Mouse (Mus musculus): ENCODE results near the gene Kcnma1. TPM values are rescaled to one million over a fixed set of nuclear protein-coding genes. Genes with fewer than 3 reads are reported as not detected.

Kcnma1 gene
- total RNA-seq, 1 experiment = 0.49 TPM

DNA sequence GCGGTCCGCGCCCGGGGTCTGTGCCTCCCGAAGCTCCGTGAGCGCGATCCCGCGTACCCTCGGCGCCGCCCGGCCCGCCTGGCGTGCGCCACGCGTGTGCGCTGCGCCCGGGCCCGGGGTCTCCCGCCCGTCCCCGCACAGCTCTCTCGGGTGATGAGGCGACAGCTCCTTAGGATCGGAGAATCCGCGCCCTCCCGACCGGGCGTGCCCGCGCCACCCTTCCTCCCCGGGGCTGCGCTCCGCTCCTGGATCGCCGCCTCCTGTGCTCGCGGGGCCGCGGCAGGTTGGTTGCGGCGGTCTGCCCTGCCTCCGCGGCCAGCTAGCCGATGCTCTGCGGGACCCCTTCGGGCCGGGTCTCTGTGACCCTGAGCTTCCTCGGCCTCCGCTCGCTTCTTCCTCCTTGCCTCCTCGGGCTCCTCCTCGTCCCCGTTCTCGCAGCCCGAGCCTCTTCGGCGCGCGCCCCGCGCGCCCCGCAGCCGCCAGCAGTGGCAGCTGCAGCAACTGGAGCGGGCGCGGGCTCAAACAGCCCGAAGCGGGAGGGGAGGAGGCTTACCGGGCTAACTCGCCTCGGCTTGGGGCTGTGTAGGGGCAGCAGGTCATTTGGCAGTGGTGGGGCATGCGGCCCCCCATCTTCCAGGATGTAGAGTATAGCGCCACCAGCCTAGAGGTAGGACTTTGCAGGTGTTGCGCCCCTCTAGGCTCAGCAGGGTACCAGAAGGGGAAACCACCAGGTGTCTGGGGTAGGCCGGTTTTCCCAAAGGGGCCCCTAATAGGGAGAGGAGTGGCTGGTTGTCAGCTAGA is 9.6 kb downstream of the Kcnma1 start:
- Histone ChIP-seq H3K4me3 (ENCODE audit: insufficient read depth in 1 of 2, low read depth in 1 of 2, low read length in 2 of 2, poor library complexity in 1 of 2, severe bottlenecking in 1 of 2) (peak overlapping the region; percentile 79 to 89), H3K36me3 (ENCODE audit: control insufficient read depth, insufficient read depth, low read length, poor library complexity, severe bottlenecking) (no peaks in the 10 kb centered on the region), H3K9ac (ENCODE audit: insufficient read depth, low read depth, low read length, poor library complexity, severe bottlenecking) (peak overlapping the region; percentile 71), H3K9me3 (ENCODE audit: control insufficient read depth, insufficient read depth, low read depth, low read length) (no peaks in the 10 kb centered on the region), H3K27ac (ENCODE audit: insufficient read depth, low read depth, low read length, poor library complexity, severe bottlenecking) (no peak overlapping the region), H3K4me1 (ENCODE audit: control insufficient read depth in 2 of 2, insufficient read depth in 2 of 2, low read length in 2 of 2, poor library complexity in 1 of 2) (no peaks in the 10 kb centered on the region)
- no peak for DNase-seq (ENCODE audit: low read depth, low spot score)
- in situ Hi-C loops (cut with MboI; ENCODE audit: low sequenced_read_pairs in 2 of 2, unreplicated experiment in 2 of 2) = loop anchor here (25.0 kb wide), 1 partner anchor 417 kb away; no protein-coding TSS in a partner anchor
- TF ChIP-seq CHD2 (IDR thresholded peaks at IDR 0.05; ENCODE audit: low read depth, low read length) (no peak), MAFK (IDR thresholded peaks at IDR 0.05; ENCODE audit: insufficient read depth, low read depth, low read length) (no peak), ZNF384 (IDR thresholded peaks at IDR 0.05; ENCODE audit: low read depth, low read length) (no peak), HCFC1 (IDR thresholded peaks at IDR 0.05; ENCODE audit: borderline replicate concordance, insufficient read depth, low read length) (no peak), ZC3H11A (IDR thresholded peaks at IDR 0.05; ENCODE audit: borderline replicate concordance, low read depth, low read length) (no peak)

DNA sequence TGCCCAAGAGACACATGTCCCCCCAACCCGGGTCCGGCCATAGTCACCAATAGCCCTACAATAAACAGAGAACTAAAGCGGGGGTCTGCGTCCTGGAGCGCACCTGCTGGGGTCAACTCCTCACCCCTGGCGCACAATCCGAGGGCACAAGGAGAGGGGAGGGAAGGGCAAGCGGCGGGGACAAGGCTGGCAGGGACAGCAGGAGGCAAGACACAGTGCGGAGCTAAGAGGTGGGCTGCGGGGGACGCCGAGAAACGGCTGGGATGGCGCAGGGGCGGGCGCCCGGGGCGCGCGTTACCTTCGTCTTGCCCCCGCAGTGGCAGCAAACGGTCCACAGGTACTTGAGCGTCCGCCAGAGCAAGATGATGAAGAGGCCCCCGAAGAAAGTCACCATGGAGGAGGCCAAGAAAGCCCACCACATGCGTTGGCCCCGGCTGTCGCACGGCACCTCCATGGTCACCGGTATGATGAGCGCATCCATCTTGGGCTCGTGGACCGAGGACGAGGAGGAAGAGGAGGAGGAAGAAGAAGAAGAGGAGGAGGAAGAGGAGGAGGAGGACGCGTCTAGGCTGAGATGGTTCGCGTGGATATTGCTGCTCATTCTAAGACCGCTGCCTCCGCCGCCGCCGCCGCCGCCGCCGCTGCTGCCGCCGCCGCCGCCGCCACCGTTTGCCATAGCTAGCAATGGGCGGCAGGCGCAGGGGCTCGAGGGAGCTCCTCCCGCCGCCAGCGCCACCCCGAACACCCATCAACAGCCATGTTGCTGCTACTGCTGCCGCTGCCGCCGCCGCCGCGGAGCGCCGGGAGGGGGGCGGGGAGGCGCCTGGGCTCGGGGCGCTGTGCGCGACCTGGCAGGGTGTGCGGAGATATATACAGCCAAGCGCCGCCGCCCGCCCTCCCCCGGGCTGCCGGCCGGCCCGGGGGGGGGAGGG is 10.6 kb downstream of the Kcnma1 start:
- H3K4me3 ChIP-seq (ENCODE audit: insufficient read depth in 1 of 2, low read depth in 1 of 2, low read length in 2 of 2, poor library complexity in 1 of 2, severe bottlenecking in 1 of 2) = peak overlapping the region; percentile 79 to 89
- H3K9me3 ChIP-seq (ENCODE audit: control insufficient read depth, insufficient read depth, low read depth, low read length) = no peaks in the 10 kb centered on the region
- H3K36me3 ChIP-seq (ENCODE audit: control insufficient read depth, insufficient read depth, low read length, poor library complexity, severe bottlenecking) = no peaks in the 10 kb centered on the region
- peak overlapping the region; percentile 71; the same call in 1 of the 2 replicates for H3K9ac ChIP-seq (ENCODE audit: insufficient read depth, low read depth, low read length, poor library complexity, severe bottlenecking)
- DNase-seq (ENCODE audit: low read depth, low spot score) = no peak
- H3K27ac ChIP-seq (ENCODE audit: insufficient read depth, low read depth, low read length, poor library complexity, severe bottlenecking) = no peak overlapping the region
- H3K4me1 ChIP-seq (ENCODE audit: control insufficient read depth in 2 of 2, insufficient read depth in 2 of 2, low read length in 2 of 2, poor library complexity in 1 of 2) = no peaks in the 10 kb centered on the region
- in situ Hi-C loops (cut with MboI; ENCODE audit: low sequenced_read_pairs in 2 of 2, unreplicated experiment in 2 of 2) = loop anchor here (25.0 kb wide), 1 partner anchor 416 kb away; no protein-coding TSS in a partner anchor
- TF ChIP-seq ZNF384 (IDR thresholded peaks at IDR 0.05; ENCODE audit: low read depth, low read length) (no peak), ZC3H11A (IDR thresholded peaks at IDR 0.05; ENCODE audit: borderline replicate concordance, low read depth, low read length) (no peak)

DNA sequence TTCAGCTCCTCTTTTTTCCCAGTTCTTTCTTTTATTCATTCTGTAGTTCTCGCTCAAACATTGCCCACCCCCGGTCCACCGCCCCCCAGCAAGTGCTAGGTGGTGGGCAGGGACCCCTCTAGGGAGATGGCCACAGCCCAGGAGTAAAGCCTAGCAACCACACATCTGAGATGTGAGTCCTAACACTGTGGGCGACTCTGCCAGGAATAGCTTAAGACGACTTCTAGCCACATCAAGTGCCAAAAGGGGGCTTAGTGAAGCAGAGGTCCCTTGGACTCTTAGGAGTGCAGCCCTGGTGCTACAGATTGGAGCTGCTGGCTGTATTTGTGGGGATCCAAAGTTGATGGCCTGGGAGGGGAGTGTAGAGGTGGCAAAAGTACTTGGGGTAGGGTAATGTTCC is 11.6 kb downstream of the Kcnma1 start:
- Histone ChIP-seq H3K27ac (ENCODE audit: insufficient read depth, low read depth, low read length, poor library complexity, severe bottlenecking) (no peak overlapping the region), H3K9me3 (ENCODE audit: control insufficient read depth, insufficient read depth, low read depth, low read length) (no peaks in the 10 kb centered on the region), H3K4me1 (ENCODE audit: control insufficient read depth in 2 of 2, insufficient read depth in 2 of 2, low read length in 2 of 2, poor library complexity in 1 of 2) (no peaks in the 10 kb centered on the region), H3K4me3 (ENCODE audit: insufficient read depth in 1 of 2, low read depth in 1 of 2, low read length in 2 of 2, poor library complexity in 1 of 2, severe bottlenecking in 1 of 2) (no peak overlapping the region), H3K9ac (ENCODE audit: insufficient read depth, low read depth, low read length, poor library complexity, severe bottlenecking) (no peak overlapping the region), H3K36me3 (ENCODE audit: control insufficient read depth, insufficient read depth, low read length, poor library complexity, severe bottlenecking) (no peaks in the 10 kb centered on the region)
- in situ Hi-C loops (cut with MboI; ENCODE audit: low sequenced_read_pairs in 2 of 2, unreplicated experiment in 2 of 2) = loop anchor here (25.0 kb wide), 1 partner anchor 415 kb away; no protein-coding TSS in a partner anchor
- DNase-seq (ENCODE audit: low read depth, low spot score) = no peak
- TF ChIP-seq CHD2 (IDR thresholded peaks at IDR 0.05; ENCODE audit: low read depth, low read length) (no peak), HCFC1 (IDR thresholded peaks at IDR 0.05; ENCODE audit: borderline replicate concordance, insufficient read depth, low read length) (no peak), MAFK (IDR thresholded peaks at IDR 0.05; ENCODE audit: insufficient read depth, low read depth, low read length) (no peak), ZC3H11A (IDR thresholded peaks at IDR 0.05; ENCODE audit: borderline replicate concordance, low read depth, low read length) (no peak), ZNF384 (IDR thresholded peaks at IDR 0.05; ENCODE audit: low read depth, low read length) (no peak)

DNA sequence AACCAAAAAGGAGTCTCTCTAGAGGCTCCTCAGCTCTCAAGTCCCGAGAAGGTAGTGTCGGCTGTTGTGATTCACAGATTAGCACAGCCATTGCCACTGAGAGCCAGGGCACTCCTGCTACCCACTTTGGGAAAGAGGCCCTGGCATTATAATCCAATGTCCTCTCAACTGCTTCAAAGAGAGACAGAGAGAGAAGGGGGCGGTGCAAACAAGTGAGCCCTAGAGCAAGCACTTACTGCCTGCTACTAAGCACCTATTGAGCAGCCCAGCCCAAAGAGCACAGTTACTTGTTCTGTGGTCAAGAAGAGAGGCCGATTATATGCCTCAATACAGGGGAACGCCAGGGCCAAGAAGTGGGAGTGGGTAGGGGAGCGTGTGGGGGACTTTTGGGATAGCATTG is 16.4 kb downstream of the Kcnma1 start:
- Histone ChIP-seq H3K9ac (ENCODE audit: insufficient read depth, low read depth, low read length, poor library complexity, severe bottlenecking) (no peak overlapping the region), H3K9me3 (ENCODE audit: control insufficient read depth, insufficient read depth, low read depth, low read length) (no peaks in the 10 kb centered on the region), H3K36me3 (ENCODE audit: control insufficient read depth, insufficient read depth, low read length, poor library complexity, severe bottlenecking) (no peaks in the 10 kb centered on the region), H3K4me1 (ENCODE audit: control insufficient read depth in 2 of 2, insufficient read depth in 2 of 2, low read length in 2 of 2, poor library complexity in 1 of 2) (no peaks in the 10 kb centered on the region), H3K27ac (ENCODE audit: insufficient read depth, low read depth, low read length, poor library complexity, severe bottlenecking) (no peak overlapping the region), H3K4me3 (ENCODE audit: insufficient read depth in 1 of 2, low read depth in 1 of 2, low read length in 2 of 2, poor library complexity in 1 of 2, severe bottlenecking in 1 of 2) (no peak overlapping the region)
- in situ Hi-C loops (cut with MboI; ENCODE audit: low sequenced_read_pairs in 2 of 2, unreplicated experiment in 2 of 2) = no loop called here
- DNase-seq (ENCODE audit: low read depth, low spot score) = no peak
- TF ChIP-seq ZNF384 (IDR thresholded peaks at IDR 0.05; ENCODE audit: low read depth, low read length) (no peak), ZC3H11A (IDR thresholded peaks at IDR 0.05; ENCODE audit: borderline replicate concordance, low read depth, low read length) (no peak), CHD2 (IDR thresholded peaks at IDR 0.05; ENCODE audit: low read depth, low read length) (no peak), MAFK (IDR thresholded peaks at IDR 0.05; ENCODE audit: insufficient read depth, low read depth, low read length) (no peak), HCFC1 (IDR thresholded peaks at IDR 0.05; ENCODE audit: borderline replicate concordance, insufficient read depth, low read length) (no peak)

Data from ES-E14 (cell line).